Mouse (Mus musculus) spleen, adult 2 months (tissue): Measurements from ENCODE around the gene Sectm1a.

ENCODE experiments used
- CTCF ChIP-seq: fragments of 200-500 bp; IDR thresholded peaks from 2 replicates; pipeline ENCODE4 v1.5.1; 2011; ENCODE audit warnings: mild to moderate bottlenecking, inconsistent platforms; ENCODE audit not compliant: insufficient read depth, insufficient read length, insufficient replicate concordance; ENCODE audit errors: extremely low read depth
- POLR2A ChIP-seq: fragments of 200-500 bp; IDR thresholded peaks from 2 replicates; pipeline ENCODE4 v1.6.1; 2011; ENCODE audit warnings: low read depth, low read length, inconsistent platforms

GRCm38 (mm10) chr11:121127441-121127840 is 46.4 kb upstream of the Sectm1a start:
- no peak for TF ChIP-seq POLR2A
- no peak for TF ChIP-seq CTCF
